Mouse (Mus musculus) mesoderm, embryonic 11.5 days (tissue): ENCODE measurements around the gene 1600002K03Rik.
A peak's percentile ranks its signal among the peaks of the same experiment; 100 is the strongest.
"Not testable (repeated sequence)": the region's sequence is repeated elsewhere in the genome, so short reads cannot be mapped to it uniquely, and the experiment has no call there.

Source experiments
- DNase-seq: peaks from one replicate; pipeline ENCODE4 v3.0.0-alpha.2; 2012; ENCODE audit warnings: low read depth, low spot score

1600002K03Rik gene

DNA sequence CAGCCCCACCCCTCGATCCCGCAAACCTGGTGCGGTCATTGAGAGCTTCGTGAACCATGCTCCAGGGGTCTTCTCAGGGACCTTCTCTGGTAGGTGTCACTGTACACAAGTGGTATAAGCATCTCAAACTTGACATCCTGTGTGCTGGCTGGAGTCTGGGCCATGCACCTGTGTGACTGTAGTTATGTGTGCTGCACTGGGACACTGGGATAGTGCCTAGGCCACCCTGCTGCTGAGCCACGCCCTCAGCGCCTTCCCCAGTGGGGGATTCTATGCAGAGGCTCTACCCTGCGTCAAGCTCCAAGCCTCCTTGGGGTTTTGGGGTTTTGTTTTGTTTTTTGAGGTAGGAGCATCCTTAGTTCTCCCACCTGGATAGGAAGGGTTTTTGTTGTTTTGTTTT lies 18.4 kb upstream of the 1600002K03Rik start:
- DNase-seq = no peak

- DNase-seq = no peak
Observed at GRCm38 (mm10) chr10:80155277-80155676, 17.5 kb upstream of the 1600002K03Rik start.

DNA sequence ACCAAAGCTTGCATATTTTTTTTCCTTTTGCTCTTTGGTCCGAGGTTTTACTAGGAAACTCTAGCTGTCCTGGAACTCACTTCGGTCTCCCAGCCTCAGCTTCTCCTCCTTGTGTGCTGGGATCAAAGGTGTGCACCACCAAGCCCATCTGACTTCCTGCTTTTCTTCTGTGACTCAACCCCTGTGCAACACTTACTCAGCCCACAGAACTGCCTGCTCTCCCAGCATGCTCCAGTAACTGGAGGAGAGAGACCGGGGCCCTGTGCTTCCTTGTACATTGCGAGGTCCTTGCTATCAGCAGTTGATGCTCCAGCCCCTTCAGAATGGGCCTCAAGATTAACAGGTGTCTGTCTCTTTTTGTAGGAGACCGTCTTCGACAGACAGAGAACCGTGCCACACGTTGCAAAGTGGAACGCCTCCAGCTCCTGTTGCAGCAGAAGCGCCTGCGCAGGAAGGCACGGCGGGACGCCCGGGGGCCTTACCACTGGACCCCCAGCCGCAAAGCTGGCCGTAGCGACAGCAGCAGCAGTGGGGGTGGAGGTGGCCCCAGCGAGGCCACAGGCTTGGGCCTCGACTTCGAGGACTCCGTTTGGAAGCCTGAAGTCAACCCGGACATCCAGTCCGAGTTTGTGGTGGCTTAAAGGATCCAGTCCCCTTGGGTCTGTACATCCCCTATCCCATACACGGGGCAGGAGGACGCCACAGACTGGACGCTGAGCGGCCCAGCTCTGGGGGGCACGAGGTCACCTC lies 16.6 kb upstream of the 1600002K03Rik start:
- no peak for DNase-seq

GRCm38 (mm10) chr10:80156752-80157053 lies 16.0 kb upstream of the 1600002K03Rik start:
- DNase-seq = no peak

GRCm38 (mm10) chr10:80157141-80157929 lies 15.4 kb upstream of the 1600002K03Rik start:
- no peak for DNase-seq

DNA sequence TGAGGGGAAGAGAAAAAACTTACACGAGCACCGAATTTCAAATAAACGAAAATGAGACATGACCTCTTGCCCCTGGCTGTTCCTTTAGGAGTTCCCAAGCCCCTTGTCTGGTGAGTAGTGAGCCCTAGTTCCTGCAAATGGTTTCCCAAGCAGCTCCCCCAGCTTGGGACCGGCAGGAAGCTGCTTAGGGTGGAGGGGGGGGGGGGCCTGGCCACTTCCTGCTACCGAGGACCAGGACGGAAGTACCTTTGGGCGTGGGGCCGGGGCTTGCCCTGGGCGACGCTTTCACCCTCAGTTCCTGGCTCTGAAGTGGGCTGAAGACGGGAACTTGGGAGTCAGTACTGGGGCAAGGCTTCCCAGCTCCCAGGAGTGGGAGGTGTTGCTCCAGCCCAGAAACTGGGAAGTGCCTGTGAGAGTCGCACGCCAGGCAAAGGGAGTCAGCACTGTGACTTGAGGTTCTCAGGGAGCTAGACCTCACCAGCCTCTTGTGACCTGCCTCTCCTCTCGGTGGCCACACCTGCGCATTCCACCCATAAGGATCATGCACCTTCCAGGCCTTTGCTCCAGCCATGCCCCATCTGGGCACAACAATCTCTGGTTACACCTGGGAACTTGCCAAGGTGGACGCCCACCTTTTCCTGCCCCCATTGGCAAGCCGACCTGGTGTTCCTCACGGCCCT lies 14.3 kb upstream of the 1600002K03Rik start:
- peak; percentile 40 for DNase-seq

DNA sequence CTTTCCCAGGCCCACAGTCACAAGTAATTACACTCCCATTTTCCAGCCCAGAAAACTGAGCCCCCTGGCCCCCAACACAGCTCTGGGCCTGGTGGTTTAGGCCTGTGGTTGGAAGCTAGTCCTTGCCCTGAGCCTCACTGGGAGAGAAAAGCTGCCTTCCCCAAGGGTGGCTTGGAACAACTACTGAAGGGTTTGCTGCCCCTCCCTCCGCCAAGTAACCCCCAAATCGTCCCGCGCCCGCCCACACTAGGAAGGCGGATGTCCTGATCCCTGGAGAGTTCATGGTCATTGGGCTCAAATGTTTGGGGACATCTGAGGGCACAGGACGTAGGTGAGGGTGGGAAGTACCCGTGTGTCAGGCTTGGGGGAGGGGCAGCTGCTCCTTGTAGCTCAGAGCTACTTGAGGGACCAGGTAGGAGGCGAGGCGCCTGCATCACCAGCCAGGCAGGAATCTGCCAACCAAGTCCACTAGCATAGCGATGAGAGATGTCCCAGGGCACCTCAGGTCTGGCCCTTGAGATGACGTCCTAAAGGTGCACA lies 13.7 kb upstream of the 1600002K03Rik start:
- peak; percentile 71 for DNase-seq

- peak; percentile 99 for DNase-seq
Observed at GRCm38 (mm10) chr10:80159561-80160454, 12.9 kb upstream of the 1600002K03Rik start.

DNA sequence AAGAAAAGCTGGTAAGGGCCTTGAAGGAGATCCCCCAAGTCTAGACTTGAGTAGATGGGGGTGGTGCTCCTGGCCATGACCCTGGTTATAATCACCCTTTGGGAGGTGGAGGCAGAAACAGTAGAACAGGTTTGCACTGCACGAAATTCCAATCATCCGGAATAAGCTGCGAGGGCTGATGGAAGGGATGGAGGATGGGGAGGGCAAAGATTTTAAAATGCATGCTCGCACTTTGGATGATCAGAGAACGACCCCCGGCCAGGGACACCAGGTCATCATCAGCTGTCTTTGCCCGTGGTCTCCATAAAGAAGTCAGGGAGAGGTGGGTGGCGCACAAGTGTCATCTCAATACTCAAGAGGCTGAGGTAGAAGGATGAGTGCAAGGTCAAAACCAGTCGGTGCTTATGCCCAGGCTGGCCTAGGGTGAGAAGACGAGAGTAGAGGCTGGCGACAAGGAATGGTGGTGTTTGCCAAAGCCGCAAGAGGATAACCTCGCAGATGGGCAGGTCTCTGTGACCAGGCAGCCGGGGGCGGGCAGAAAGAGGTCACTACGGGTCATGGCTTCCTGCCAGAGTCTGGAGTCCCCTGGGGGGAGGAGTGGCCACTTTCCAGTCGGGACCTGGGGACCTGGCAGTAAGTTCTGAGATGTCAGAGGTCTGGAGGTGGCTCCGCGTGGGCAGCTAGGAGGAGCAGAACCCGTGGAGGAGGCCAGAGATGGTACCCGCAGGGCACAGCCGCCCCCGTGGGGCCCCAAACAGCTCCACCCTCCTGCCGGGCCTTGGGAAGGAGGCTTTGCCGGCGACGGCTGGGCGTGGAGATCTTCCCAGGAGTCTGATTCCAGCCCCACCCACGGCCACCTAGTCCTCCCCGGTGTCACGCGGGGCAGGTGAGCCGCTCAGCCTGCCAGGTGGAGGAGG lies 12.0 kb upstream of the 1600002K03Rik start:
- DNase-seq = peak; percentile 79

- peak; percentile 83 for DNase-seq
Observed at GRCm38 (mm10) chr10:80161522-80162242, 11.1 kb upstream of the 1600002K03Rik start.

DNA sequence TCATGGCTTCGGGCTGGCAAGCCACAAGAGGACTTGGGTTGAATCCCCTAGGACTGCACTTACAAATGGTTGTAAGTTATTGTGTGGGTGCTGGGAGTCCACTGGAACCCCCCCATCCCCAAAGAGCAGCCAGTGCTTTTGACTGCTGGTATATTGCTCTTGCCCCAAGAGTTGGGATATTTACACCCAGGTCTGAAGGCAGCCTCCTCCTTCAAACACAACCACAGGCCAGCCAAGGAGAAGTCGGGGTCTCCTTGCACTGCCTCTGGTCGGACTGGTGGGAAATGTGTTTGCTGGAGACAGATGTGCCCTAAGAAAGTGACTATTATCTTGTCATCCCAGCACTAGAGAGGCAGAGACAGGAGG lies 10.5 kb upstream of the 1600002K03Rik start:
- no peak for DNase-seq

DNA sequence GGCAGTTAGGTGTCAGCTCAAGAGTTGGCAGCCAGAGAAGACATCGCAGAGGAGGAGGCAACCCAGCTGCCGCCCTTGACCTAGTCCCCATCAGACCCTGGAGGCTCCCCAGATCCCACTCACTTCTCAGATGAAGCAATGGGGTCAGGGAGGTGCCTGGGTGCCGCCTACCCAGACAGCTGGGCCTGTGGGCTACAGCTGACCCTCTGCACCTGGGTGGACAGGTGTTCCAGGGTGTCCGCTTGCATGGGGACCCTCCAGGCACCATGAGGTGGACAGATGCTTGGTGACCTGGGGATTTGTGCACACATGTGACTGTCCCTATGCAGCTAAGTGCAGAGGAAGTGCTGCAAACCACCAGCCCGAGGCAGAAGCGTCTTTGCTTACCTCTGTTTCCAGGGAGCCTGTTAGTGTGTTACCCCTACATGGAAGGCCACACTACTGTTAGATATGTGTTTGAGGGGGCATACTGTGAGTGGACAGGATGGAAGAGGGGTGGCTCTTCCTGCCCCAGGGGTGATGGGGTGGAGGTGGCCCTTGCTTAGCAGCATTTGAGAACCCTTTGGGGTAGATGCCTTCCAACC lies 9.9 kb upstream of the 1600002K03Rik start:
- no peak for DNase-seq

DNA sequence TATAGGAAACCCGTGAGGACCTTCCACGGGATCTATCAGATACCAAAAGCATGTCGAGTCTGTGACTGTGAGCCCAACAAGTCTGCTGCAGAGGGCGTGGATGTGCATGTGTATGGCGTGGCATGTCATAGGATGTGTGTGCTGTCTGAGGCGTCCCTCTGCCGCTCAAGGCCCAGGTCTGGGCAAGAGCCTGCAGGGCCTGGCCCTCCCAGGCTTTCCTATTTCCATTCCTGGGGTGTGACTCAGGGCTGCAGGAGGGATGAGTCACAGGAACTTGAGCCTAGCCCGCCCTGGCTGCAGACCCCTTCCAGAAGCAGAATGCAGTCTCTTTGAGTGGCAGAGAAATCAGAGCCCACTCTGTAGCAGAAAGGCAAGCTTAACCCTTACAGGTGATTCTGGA lies 9.0 kb upstream of the 1600002K03Rik start:
- no peak for DNase-seq

GRCm38 (mm10) chr10:80164161-80164997 lies 8.4 kb upstream of the 1600002K03Rik start:
- DNase-seq = no peak

DNA sequence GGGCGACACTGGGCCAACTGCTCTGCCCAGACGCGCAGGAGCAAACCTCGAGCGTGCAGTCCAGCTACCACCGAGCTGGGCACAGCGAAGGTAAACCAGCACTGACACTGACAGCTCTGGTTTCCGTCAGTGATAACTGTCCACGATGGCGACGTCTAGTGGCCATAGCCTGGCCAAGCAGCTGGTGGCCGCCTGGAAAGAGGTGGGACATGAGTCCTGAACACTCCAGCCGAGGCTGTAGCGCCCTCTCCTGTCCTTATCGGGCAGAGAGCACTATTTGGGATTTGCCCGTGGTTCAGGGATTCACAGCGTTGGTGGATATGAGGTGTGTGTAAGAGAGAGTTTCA lies 7.8 kb upstream of the 1600002K03Rik start:
- peak; percentile 96 for DNase-seq

GRCm38 (mm10) chr10:80165392-80166128 lies 7.2 kb upstream of the 1600002K03Rik start, which contains the start of gene Cirbp:
Cirbp (plus strand) TSS chr10:80165985.
- DNase-seq = peak; percentile 69

- not testable (repeated sequence) for DNase-seq
Observed at GRCm38 (mm10) chr10:80166136-80166535, 6.6 kb upstream of the 1600002K03Rik start.
